In genomic region chr6:56860205-56860848, GRCm38 (mm10) we compare ENCODE assay signal across 19 mouse cellular contexts. TPM values are rescaled to one million over a fixed set of nuclear protein-coding genes. Genes with fewer than 3 reads are reported as not detected.
DNase-seq lines count a peak whose midpoint lies in the region; ATAC-seq lines count a peak whose summit lies in the region.
"Had no signal": no experiment of that assay in that cellular context is flagged by ENCODE, and none has a peak within 500 bp of the region (broad histone marks: within the 10 kb centered on the region; RNA-seq: fewer than 3 reads in every experiment).

No protein-coding gene starts in this region.

- peak overlapping the region; percentile 39; the same call in 1 of the 2 replicates for H3K27ac ChIP-seq in heart, embryonic 13.5 days (replicated peaks)
- no peak overlapping the region for H3K27ac ChIP-seq in heart, embryonic 10.5 days
- H3K27ac ChIP-seq: heart, embryonic 15.5 days; hindbrain, embryonic 14.5 days; midbrain, embryonic 15.5 days had no signal

- H3K9ac ChIP-seq in heart, embryonic 13.5 days = no peak overlapping the region
- H3K9ac ChIP-seq: heart, embryonic 15.5 days; hindbrain, embryonic 14.5 days; lung, embryonic 14.5 days; midbrain, embryonic 15.5 days had no signal

- WGBS in heart, embryonic 13.5 days = 76% methylated on average over 8 of the region's 8 CpGs
- 84% methylated on average over 8 of the region's 8 CpGs for WGBS in heart, embryonic 10.5 days
- 63% methylated on average over 8 of the region's 8 CpGs for WGBS in large intestine, adult 2 months

- DNase-seq in heart, embryonic 10.5 days (ENCODE audit: low spot score) = no peak
- peak; percentile 48 for DNase-seq in large intestine, adult 2 months (ENCODE audit: low read depth, low spot score)
- no peak for DNase-seq in cerebellum, adult 9-10 months
- no peak for DNase-seq in embryo, embryonic 10 days (ENCODE audit: low spot score)
- DNase-seq: B cell, adult 2 months; cerebellum, adult 11-12 months; gastrocnemius, postnatal 14 days; kidney, adult 2 months; kidney, postnatal 4 days; layer of hippocampus, postnatal 36 days; lung, embryonic 14.5 days; spleen, adult 18-20 months; thymus, postnatal 4 days had no signal

- H3K36me3 ChIP-seq in heart, embryonic 13.5 days = peaks cover 70% of the 10 kb centered on the region
- peaks cover 46% of the 10 kb centered on the region for H3K36me3 ChIP-seq in heart, embryonic 10.5 days
- H3K36me3 ChIP-seq: midbrain, embryonic 15.5 days had no signal

- ATAC-seq in heart, embryonic 13.5 days (ENCODE audit: extremely low read depth, insufficient number of reproducible peaks, low FRiP score, low TSS enrichment) = no peak
- ATAC-seq in common myeloid progenitor, adult 5-6 weeks (replicated peaks; ENCODE audit: low read depth, poor library complexity, severe bottlenecking) = peak; percentile 60
- peak; percentile 87 for ATAC-seq in megakaryocyte-erythroid progenitor cell, adult 5-6 weeks (replicated peaks; ENCODE audit: low FRiP score, low TSS enrichment, poor library complexity, severe bottlenecking)
- ATAC-seq: midbrain, embryonic 15.5 days had no signal

- peaks cover 8% of the 10 kb centered on the region for H3K4me1 ChIP-seq in heart, embryonic 13.5 days
- peaks cover 9% of the 10 kb centered on the region; the same call in 1 of the 2 replicates for H3K4me1 ChIP-seq in heart, embryonic 10.5 days
- H3K4me1 ChIP-seq: heart, embryonic 15.5 days; midbrain, embryonic 15.5 days had no signal

- no peak overlapping the region for H3K4me2 ChIP-seq in heart, embryonic 13.5 days
- H3K4me2 ChIP-seq: heart, embryonic 15.5 days; hindbrain, embryonic 14.5 days; lung, embryonic 14.5 days; midbrain, embryonic 15.5 days had no signal

- no peak overlapping the region for H3K4me3 ChIP-seq in heart, embryonic 13.5 days
- H3K4me3 ChIP-seq in heart, embryonic 10.5 days = no peak overlapping the region
- H3K4me3 ChIP-seq: heart, embryonic 15.5 days; midbrain, embryonic 15.5 days had no signal

- H3K9me3 ChIP-seq in heart, embryonic 13.5 days = no peaks in the 10 kb centered on the region
- H3K9me3 ChIP-seq in heart, embryonic 10.5 days = no peaks in the 10 kb centered on the region
- H3K9me3 ChIP-seq: heart, embryonic 15.5 days; midbrain, embryonic 15.5 days had no signal

- H3K27me3 ChIP-seq in heart, embryonic 13.5 days (replicated peaks) = no peaks in the 10 kb centered on the region
- H3K27me3 ChIP-seq in heart, embryonic 10.5 days (ENCODE audit: insufficient read depth, poor library complexity, severe bottlenecking) = no peaks in the 10 kb centered on the region
- H3K27me3 ChIP-seq: heart, embryonic 15.5 days; midbrain, embryonic 15.5 days had no signal

RNA-seq across cellular contexts. Expression of gene Fkbp9, which starts 28.5 kb away (rescaled TPM):
- 131 and 139 TPM in 2 replicates for polyA plus RNA-seq in heart, embryonic 13.5 days (2015; fragmentation: Nextera tagmentation; extraction: Ambion mirVana)
- 122 and 142 TPM in 2 replicates for polyA plus RNA-seq in heart, embryonic 10.5 days (2016; fragmentation: Nextera tagmentation; extraction: Ambion mirVana)
- total RNA-seq in common myeloid progenitor, adult 5-6 weeks (2017) = 16.6 and 16.9 TPM in 2 replicates
- polyA plus RNA-seq in large intestine, adult 2 months (2012; rRNA removed) = 11.8 and 13.2 TPM in 2 replicates
- 3.2 and 4.3 TPM in 2 replicates for total RNA-seq in megakaryocyte-erythroid progenitor cell, adult 5-6 weeks (2014; fragmentation: Nextera tagmentation)
- total RNA-seq in megakaryocyte-erythroid progenitor cell, adult 5-6 weeks (2017) = 6.6 and 7.4 TPM in 2 replicates
